Mouse (Mus musculus): ENCODE measurements around the gene Jmjd8.

DNA sequence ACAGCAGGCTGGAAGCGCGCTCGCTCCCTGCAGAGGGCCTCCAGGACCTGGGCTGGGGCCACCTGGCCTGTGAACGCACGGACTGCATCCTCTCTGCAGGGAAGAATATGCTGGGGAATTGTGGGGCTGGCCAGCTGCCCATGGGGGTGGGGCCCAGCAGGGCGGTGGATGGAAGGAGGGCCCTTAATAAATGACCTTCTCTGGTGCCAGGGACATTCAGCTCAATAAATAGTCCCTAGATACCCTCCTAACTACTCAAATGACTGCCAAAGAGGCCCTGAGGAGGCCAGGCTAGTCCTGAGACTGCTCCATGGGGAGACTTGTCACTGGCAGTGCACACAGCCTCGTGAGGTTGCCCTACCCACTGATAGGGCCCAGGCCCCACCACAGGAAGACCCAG is 45.6 kb upstream of the Jmjd8 start:
- no peak for TF ChIP-seq CEBPB (IDR thresholded peaks at IDR 0.05; ENCODE audit: low read depth)
- no peak for TF ChIP-seq MAX (IDR thresholded peaks at IDR 0.05)
- TF ChIP-seq CTCF (IDR thresholded peaks at IDR 0.05; ENCODE audit: control insufficient read depth, insufficient read depth, insufficient read length): no peak
